Mouse (Mus musculus) forebrain, embryonic 16.5 days (tissue): ENCODE data around the gene Ptch1. TPM values are rescaled to one million over a fixed set of nuclear protein-coding genes. Genes with fewer than 3 reads are reported as not detected.

ENCODE experiments used
- ATAC-seq: fragments of 200-750 bp; cut with Nextera tagmentation; 2 replicates; pipeline ENCODE4 v1.8.0; 2017; ENCODE audit warnings: mild to moderate bottlenecking, moderate library complexity
- H3K27ac ChIP-seq: fragments of 300-500 bp; sonication (generic); 2 replicates; pipeline ENCODE4 v1.5.1; 2014; ENCODE audit warnings: low read length, control low read depth
- H3K27me3 ChIP-seq: fragments of 300-500 bp; sonication (generic); replicated peaks from 2 replicates; pipeline ENCODE4 v1.6.1; 2014; ENCODE audit warnings: low read length; ENCODE audit not compliant: control insufficient read depth, insufficient read depth
- H3K36me3 ChIP-seq: fragments of 300-500 bp; sonication (generic); 2 replicates; pipeline ENCODE4 v1.6.1; 2014; ENCODE audit not compliant: control insufficient read depth, insufficient read depth
- H3K4me1 ChIP-seq: fragments of 300-500 bp; sonication (generic); replicated peaks from 2 replicates; pipeline ENCODE4 v1.6.1; 2014; ENCODE audit warnings: low read length; ENCODE audit not compliant: control insufficient read depth, insufficient read depth
- H3K4me2 ChIP-seq: fragments of 300-500 bp; sonication (generic); 2 replicates; pipeline ENCODE4 v1.6.1; 2014; ENCODE audit warnings: mild to moderate bottlenecking, low read length, control low read depth
- H3K4me3 ChIP-seq: fragments of 300-500 bp; sonication (generic); replicated peaks from 2 replicates; pipeline ENCODE4 v1.5.1; 2014; ENCODE audit warnings: mild to moderate bottlenecking, low read length, control low read depth
- H3K9ac ChIP-seq: fragments of 300-500 bp; sonication (generic); replicated peaks from 2 replicates; pipeline ENCODE4 v1.6.1; 2014; ENCODE audit warnings: low read depth, low read length, control low read depth
- H3K9me3 ChIP-seq: fragments of 300-500 bp; sonication (generic); 2 replicates; pipeline ENCODE4 v1.6.1; 2016; ENCODE audit warnings: low read length; ENCODE audit not compliant: control insufficient read depth
- WGBS: fragments of 180-500 bp; shearing (Covaris S2); extraction: QIAGEN DNeasy Blood & Tissue Kit; methylation state at CpG from one replicate; pipeline ENCODE4 v1.1.7; 2014; 5-methylcytosine and 5-hydroxymethylcytosine counted together
- polyA plus RNA-seq: library from polyadenylated mRNA; unstranded; fragments of >200 nt; fragmentation: Nextera tagmentation; extraction: Ambion mirVana; gene quantifications from 2 replicates; pipeline ENCODE4 v1.2.1, GENCODE M21; 2015

Gene Ptch1
- polyA plus RNA-seq, 1 experiment from 2014 or later: 11.2 TPM

- Histone ChIP-seq H3K36me3 (peaks cover 31% of the 10 kb centered on the region), H3K27me3 (0 out of 2 replicates have a peak, but pooled peaks cover 2% of the 10 kb centered on the region), H3K27ac (no peak overlapping the region), H3K9ac (no peak overlapping the region), H3K4me3 (no peak overlapping the region), H3K4me2 (no peak overlapping the region), H3K4me1 (peaks cover 9% of the 10 kb centered on the region), H3K9me3 (no peaks in the 10 kb centered on the region)
- peak; percentile 45 for ATAC-seq
- WGBS: 9% methylated on average over 8 of the region's 8 CpGs
These were observed 58.5 kb downstream of the Ptch1 start for GRCm38 (mm10) chr13:63514931-63515360.

GRCm38 (mm10) chr13:63513374-63514098, 59.9 kb downstream of the Ptch1 start:
- no peaks in the 10 kb centered on the region for H3K9me3 ChIP-seq
- H3K4me2 ChIP-seq: no peak overlapping the region
- no peak overlapping the region for H3K9ac ChIP-seq
- 0 out of 2 replicates have a peak, but pooled peaks cover 2% of the 10 kb centered on the region for H3K27me3 ChIP-seq
- no peak overlapping the region for H3K4me3 ChIP-seq
- H3K36me3 ChIP-seq: peaks cover 27% of the 10 kb centered on the region
- no peak overlapping the region for H3K27ac ChIP-seq
- peaks cover 9% of the 10 kb centered on the region for H3K4me1 ChIP-seq
- 39% methylated on average over 25 of the region's 26 CpGs for WGBS
- ATAC-seq: no peak

- Histone ChIP-seq H3K4me2 (no peak overlapping the region), H3K36me3 (peaks cover 28% of the 10 kb centered on the region), H3K4me3 (no peak overlapping the region), H3K27me3 (0 out of 2 replicates have a peak, but pooled peaks cover 2% of the 10 kb centered on the region), H3K27ac (no peak overlapping the region), H3K4me1 (peaks cover 9% of the 10 kb centered on the region), H3K9me3 (no peaks in the 10 kb centered on the region), H3K9ac (no peak overlapping the region)
- ATAC-seq: no peak
- WGBS: 65% methylated on average over 6 of the region's 6 CpGs
These were observed 61.0 kb downstream of the Ptch1 start for GRCm38 (mm10) chr13:63512411-63512810.

- H3K4me1 ChIP-seq: no peaks in the 10 kb centered on the region
- no peak overlapping the region for H3K27ac ChIP-seq
- H3K9me3 ChIP-seq: no peaks in the 10 kb centered on the region
- no peak overlapping the region for H3K4me3 ChIP-seq
- no peaks in the 10 kb centered on the region for H3K27me3 ChIP-seq
- no peak overlapping the region for H3K9ac ChIP-seq
- WGBS: 95% methylated on average over 5 of the region's 5 CpGs
- no peak for ATAC-seq
- H3K4me2 ChIP-seq: no peak overlapping the region
- peaks cover 21% of the 10 kb centered on the region for H3K36me3 ChIP-seq
These were observed 65.6 kb downstream of the Ptch1 start for GRCm38 (mm10) chr13:63507821-63508220.

GRCm38 (mm10) chr13:63507001-63507556, 66.3 kb downstream of the Ptch1 start:
- Histone ChIP-seq H3K9me3 (no peaks in the 10 kb centered on the region), H3K4me2 (no peak overlapping the region), H3K4me3 (no peak overlapping the region), H3K36me3 (peaks cover 20% of the 10 kb centered on the region), H3K9ac (no peak overlapping the region), H3K27ac (no peak overlapping the region), H3K27me3 (no peaks in the 10 kb centered on the region), H3K4me1 (no peaks in the 10 kb centered on the region)
- no peak for ATAC-seq
- WGBS: 93% methylated on average over 6 of the region's 6 CpGs

GRCm38 (mm10) chr13:63506364-63506763, 67.0 kb downstream of the Ptch1 start:
- H3K9ac ChIP-seq: no peak overlapping the region
- H3K4me3 ChIP-seq: no peak overlapping the region
- H3K36me3 ChIP-seq: peaks cover 14% of the 10 kb centered on the region
- no peaks in the 10 kb centered on the region for H3K27me3 ChIP-seq
- no peaks in the 10 kb centered on the region for H3K4me1 ChIP-seq
- H3K4me2 ChIP-seq: no peak overlapping the region
- no peaks in the 10 kb centered on the region for H3K9me3 ChIP-seq
- 47% methylated on average over 1 of the region's 1 CpGs for WGBS
- H3K27ac ChIP-seq: no peak overlapping the region
- no peak for ATAC-seq

GRCm38 (mm10) chr13:63502391-63502790, 71.0 kb downstream of the Ptch1 start:
- no peaks in the 10 kb centered on the region for H3K36me3 ChIP-seq
- ATAC-seq: no peak
- no peak overlapping the region for H3K4me2 ChIP-seq
- H3K9ac ChIP-seq: no peak overlapping the region
- H3K27me3 ChIP-seq: no peaks in the 10 kb centered on the region
- no peaks in the 10 kb centered on the region for H3K9me3 ChIP-seq
- H3K4me1 ChIP-seq: no peaks in the 10 kb centered on the region
- H3K4me3 ChIP-seq: no peak overlapping the region
- WGBS: 96% methylated on average over 2 of the region's 2 CpGs
- no peak overlapping the region for H3K27ac ChIP-seq

GRCm38 (mm10) chr13:63499489-63499888, 73.9 kb downstream of the Ptch1 start:
- Histone ChIP-seq H3K4me2 (no peak overlapping the region), H3K36me3 (no peaks in the 10 kb centered on the region), H3K9me3 (no peaks in the 10 kb centered on the region), H3K27me3 (no peaks in the 10 kb centered on the region), H3K4me1 (peaks cover 8% of the 10 kb centered on the region), H3K27ac (no peak overlapping the region), H3K4me3 (no peak overlapping the region), H3K9ac (no peak overlapping the region)
- 93% methylated on average over 2 of the region's 2 CpGs for WGBS
- no peak for ATAC-seq

- WGBS: 12% methylated on average over 23 of the region's 23 CpGs
- H3K27ac ChIP-seq: no peak within 1 kb of the TSS
- H3K9ac ChIP-seq: no peak within 1 kb of the TSS
These were observed 76.5 kb downstream of the Ptch1 start, which contains the start of gene Fancc for GRCm38 (mm10) chr13:63496646-63497582. Gene Fancc (minus strand): TSS chr13:63497278.

More at GRCm38 (mm10) chr13:63496646-63497582, 76.5 kb downstream of the Ptch1 start, which contains the start of gene Fancc:
- peak; percentile 79 for ATAC-seq
- no peaks in the 10 kb centered on the region for H3K9me3 ChIP-seq
- H3K4me1 ChIP-seq: peaks cover 8% of the 10 kb centered on the region
- no peak within 1 kb of the TSS for H3K4me3 ChIP-seq
- peak within 1 kb of the TSS; percentile 33 for H3K4me2 ChIP-seq
- H3K36me3 ChIP-seq: no peaks in the 10 kb centered on the region
- no peaks in the 10 kb centered on the region for H3K27me3 ChIP-seq
